Mouse (Mus musculus) cerebellum, adult 9-11 months (tissue): ENCODE results near the gene Tgfbr2.
A peak's percentile ranks its signal among the peaks of the same experiment; 100 is the strongest.

Source experiments
- DNase-seq: peaks from one replicate; pipeline ENCODE4 v3.0.0; 2022

The Tgfbr2 gene

DNA sequence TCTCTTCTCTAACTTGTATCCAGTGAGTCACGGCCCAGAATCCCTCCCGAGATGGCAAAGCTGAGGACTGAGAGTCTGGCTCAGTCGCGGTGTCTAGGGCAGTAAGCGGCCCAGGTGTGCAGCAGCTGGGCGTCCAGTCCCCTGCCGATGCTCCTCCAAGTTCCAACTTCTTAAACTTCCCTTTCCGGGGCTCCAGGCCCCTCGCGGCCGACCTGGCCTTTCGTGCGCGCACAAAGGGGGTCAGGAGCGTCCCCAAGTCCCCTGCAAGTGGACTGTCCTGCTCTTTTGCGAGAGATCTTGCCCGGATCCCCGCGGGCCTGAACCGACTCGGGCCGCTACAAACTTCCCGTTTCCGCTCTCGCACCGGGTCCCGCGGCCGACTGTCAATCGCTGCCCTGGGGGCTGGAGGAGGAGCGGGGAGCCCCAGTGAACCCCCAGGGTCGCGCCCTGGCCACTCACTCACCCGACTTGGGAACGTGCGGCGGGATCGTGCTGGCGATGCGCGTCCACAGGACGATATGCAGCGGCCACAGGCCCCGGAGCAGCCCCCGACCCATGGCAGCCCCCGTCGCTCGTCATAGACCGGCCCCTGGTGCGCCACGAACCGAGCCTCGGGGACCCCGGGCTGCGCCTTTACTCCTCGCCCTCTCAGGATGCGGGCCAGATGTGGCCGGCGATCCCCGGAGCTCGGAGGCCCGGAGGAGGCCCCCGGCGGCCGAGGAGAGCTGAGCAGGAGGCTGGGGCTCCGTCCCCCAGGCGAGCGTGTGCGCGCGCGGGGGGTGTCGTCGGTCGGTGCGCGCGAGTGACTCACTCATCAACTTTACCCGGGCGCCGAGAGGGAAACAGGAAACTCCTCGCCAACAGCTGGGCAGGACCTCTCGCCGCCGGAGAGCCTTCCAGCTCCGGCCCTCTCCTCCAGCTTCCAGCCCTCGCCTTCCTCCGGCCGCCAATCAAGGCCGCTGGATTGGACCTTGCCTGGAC lies at the start of gene Tgfbr2:
TSS of gene Tgfbr2 (minus strand) at position 880 of the 981 bp plus-strand sequence.
- peak; percentile 8 for DNase-seq

DNA sequence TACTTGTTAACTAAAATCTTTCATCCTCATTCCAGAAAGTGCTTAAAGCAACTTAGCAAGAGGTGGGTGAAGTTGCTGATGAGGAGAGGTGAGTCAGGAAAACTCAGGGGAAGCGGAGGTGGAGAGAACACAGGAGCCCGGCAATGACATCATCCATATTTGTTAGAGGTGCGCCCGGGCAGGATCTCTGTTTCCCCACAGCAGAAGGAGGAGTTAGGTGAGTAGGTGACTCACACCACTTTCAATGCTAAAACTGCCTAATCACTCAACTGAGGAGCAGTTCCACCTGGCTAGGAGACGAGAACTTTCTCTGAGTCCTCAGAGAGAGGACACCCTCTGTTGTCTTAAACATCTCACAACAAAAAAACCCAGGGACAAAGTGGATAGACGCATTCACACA lies 48.2 kb upstream of the Tgfbr2 start:
- no peak for DNase-seq

GRCm38 (mm10) chr9:116222643-116223042 lies 47.5 kb upstream of the Tgfbr2 start:
- DNase-seq, result no peak

DNA sequence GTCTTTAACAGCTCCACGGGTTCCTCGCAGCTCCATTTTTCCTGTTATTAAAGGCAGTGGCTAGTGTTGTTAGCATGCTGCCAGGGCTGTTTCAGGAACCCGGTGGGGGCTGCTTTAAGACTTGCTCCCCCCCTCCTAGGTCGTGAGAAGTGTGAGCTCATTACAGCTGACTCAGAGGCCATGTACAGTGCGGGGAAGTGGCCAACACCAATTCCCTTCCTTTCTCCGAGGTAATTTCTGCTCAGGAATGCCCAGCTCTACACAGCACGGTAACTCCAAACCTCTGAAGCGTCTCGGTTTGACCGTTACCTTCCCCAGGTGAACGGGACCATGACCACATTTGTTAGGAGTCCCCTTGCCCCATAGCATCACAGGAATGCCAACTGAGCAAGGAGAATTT lies 46.8 kb upstream of the Tgfbr2 start:
- no peak for DNase-seq

DNA sequence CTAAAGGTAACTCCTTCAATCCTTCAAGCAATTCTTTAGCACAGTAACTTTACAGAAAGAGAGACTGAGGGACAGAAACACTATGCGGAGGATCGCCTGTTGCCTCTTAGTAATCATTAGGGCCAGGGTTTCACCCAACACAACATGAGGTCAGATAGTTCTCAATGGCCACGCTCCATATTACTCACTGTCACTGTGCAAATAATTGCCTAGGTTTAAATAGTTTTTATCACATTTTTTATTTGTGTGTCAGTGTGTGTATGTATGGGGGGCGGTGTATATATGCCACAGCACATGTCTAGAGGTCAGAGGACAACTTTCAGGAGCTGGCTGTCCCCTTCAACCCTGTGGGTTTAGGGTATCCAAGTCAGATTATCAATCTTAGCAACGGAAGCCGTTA lies 46.4 kb upstream of the Tgfbr2 start:
- DNase-seq, result no peak

DNA sequence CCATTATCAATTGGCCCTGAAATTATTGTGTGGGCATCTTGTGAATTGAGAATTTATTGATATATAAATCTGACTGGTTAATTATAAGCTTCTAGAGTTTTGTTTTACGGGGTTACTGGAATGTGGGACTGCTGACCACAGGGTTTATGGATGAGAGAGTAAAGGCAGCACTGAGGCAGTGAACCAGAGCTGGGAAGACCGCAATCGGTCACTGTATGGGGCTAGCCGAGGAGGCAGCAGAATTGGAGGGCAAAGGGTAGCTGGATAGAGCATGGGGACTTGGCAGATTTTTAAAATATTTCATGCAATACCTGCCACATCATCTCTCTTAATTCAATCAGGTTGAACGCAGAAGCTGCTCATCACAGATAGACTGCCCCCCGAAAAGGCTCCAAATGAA lies 45.5 kb upstream of the Tgfbr2 start:
- DNase-seq, result no peak

DNA sequence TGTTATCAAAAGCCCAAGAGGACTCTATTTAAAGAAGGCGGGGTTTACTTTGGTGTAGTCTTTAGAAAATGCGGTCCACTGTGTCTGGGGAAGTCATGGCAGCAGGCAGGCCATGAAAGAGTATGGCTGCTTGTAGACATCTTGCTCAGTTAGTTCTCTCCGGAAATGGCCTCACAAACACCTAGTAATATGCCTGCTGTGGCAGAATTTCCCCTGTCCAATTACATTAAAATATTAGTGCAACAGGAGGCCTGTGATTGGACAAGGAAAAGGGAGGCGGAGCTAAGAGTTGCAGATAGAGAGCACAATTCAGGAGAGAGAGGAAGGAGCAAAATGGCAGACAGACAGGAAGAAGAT lies 45.0 kb upstream of the Tgfbr2 start:
- no peak for DNase-seq

GRCm38 (mm10) chr9:116219234-116220158 lies 44.3 kb upstream of the Tgfbr2 start:
- DNase-seq, result no peak

- no peak for DNase-seq
Measured at GRCm38 (mm10) chr9:116218780-116219179, 43.6 kb upstream of the Tgfbr2 start.

DNA sequence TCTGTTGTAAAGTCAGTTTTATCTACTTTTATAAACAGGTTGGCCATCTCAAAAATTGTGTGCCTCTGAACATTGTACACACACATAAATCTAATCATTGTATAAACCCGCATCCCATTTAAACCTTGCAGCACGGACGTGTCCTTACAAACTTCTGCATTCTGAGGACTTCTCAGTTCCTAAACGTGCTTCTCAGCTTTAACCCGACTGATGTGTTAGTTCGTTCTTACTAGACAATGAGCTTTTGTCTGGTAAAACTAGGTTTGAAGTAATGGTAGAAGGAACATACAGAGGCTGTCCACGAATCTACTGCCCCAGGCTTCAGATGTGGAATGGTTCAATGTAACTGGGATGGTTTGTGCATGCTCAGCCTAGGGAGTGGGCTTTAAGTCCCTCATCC lies 41.9 kb upstream of the Tgfbr2 start:
- no peak for DNase-seq

DNA sequence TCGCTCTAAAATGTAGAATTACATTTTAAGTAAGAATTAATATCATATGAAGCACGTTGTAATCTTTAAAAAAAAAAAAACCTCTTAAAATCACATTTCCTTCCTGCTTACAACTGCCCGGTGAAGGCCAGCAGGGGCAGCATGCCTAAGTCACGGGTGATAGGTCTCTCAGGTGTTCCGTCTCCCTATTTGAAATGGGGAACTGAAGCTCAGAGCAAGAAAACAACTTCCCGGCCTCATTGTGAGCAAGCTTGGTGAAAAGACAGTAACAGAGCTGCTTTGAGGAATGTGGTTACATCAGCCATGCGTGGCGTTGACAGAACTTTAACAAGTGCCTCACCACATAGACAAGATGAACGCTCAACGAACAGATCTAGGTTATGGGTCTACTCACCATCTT lies 41.5 kb upstream of the Tgfbr2 start:
- no peak for DNase-seq

DNA sequence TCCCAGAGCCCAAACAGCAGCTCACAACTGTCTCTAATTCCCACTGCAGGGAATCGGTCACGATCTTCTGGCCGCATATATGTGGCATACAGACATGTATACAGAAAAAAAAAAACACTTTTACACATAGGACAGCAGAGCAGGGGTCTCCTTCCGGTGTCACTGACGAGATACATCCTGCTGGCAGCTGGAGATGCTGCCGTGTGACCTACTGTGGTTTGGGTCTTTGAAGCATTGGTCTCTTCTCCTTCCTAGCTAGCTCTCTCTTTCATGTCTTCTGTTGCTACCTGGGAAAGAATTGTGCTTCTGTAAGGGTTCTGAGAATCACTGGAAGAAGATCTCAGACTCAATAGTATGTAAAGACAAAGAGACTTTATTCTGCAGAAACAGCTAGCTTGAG lies 39.1 kb upstream of the Tgfbr2 start:
- DNase-seq, result no peak

DNA sequence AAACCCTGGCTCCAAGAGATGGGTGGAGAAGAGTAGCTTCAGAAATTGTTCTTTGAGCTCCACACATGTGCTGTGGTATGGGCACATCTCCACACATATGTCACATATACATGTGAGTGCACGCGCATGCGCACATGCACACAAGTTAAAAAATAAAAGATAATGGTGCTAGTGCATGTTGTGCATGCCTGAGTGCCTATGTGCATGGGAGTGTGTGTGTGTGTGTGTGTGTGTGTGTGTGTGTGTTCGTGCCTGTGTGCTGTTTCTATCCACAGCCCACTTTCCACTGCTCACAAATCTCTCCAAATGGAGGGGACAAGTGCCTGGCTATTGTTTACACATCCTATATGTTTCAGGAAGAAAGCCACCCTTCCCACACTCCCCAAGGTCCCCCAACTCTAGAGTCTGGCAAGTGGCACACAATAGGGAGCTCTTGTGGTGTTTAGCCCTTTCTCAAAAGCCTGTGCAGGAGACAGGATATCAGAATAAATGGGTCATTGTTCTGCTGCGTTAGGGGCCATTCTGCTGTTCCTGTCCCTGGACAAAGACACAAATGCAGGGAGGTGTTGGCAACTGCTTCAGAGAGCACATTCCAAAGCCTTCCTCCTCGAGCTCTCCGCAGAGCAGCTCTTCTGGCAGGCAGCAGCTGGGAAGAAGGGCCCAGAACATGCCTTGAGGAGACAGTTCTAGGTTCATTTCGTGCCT lies 37.9 kb upstream of the Tgfbr2 start:
- DNase-seq, result no peak

DNA sequence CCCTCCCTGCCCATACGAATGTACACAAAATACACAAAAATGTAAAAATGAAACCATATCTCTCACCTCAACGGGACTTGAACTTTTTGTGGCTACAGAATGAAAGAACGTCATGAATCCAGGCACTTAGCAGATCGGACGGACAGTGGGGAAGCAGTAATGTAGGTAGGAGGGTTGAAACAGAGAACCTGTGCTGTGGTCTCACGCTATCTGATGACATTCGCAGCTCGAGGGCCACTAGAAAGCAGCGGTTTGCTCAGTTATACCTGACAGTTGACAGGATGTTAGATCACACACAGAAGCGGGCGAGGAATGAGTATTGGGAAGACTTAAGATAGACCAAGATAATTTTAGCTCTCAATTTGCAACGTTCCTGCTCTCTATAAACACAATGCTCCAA lies 36.9 kb upstream of the Tgfbr2 start:
- no peak for DNase-seq

- no peak for DNase-seq
Measured at GRCm38 (mm10) chr9:116208169-116208904, 33.2 kb upstream of the Tgfbr2 start.

- no peak for DNase-seq
Measured at GRCm38 (mm10) chr9:116206901-116207300, 31.7 kb upstream of the Tgfbr2 start.

DNA sequence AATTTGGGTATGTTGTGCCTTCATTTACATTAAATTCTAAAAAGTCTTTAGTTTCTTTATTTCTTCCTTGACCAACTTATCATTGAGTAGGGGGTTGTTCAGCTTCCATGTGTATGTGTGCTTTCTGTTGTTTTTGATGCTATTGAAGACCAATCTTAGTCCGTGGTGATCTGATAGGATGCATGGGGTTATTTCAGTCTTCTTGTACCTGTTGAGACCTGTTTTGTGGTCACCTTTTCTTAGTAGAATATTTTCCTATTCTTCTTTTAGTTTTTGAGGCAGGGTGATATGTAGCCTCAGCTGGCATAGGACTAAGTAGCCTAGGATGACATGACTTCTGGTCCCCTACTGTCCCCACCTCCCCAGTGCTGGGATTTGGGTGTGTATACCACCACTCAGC lies 28.5 kb upstream of the Tgfbr2 start:
- no peak for DNase-seq

DNA sequence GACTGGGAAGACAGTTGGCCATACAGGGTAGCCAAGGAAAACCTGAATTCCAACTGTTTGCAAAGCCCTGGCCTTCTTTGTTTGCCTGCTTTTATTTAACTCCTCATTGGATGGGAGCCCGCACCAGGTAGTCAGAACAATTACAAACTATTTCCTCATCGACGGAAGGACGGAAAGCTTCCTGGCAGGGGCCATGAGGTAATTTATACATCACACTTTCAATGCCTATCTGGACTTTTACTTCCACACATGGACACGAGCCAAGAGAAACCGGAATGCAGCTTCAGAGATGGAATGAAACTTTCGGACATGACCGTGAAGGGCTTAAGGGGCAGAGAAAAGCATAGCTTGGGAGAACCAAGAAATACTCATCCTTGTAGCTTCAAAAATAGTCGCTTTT lies 24.0 kb upstream of the Tgfbr2 start:
- DNase-seq, result no peak

DNA sequence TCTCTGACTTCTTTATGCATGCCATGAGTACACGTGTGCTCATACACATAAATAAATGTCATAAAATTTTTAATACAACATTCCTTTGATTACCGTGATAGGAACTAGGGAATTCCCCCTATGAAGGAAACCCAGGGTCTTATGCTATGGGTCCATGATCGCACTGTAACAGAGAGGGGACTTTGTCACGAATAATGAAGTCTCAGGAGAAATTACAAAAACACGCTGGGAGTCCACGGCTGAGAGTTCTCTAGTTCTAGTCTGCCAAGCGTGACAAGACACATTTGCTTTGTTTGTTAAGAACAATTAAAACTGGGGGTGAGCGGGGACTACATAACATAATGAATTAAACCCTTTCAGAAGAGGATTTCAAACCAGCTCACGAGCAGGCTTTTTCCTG lies 23.3 kb upstream of the Tgfbr2 start:
- no peak for DNase-seq

- no peak for DNase-seq
Measured at GRCm38 (mm10) chr9:116197491-116198170, 22.5 kb upstream of the Tgfbr2 start.

DNA sequence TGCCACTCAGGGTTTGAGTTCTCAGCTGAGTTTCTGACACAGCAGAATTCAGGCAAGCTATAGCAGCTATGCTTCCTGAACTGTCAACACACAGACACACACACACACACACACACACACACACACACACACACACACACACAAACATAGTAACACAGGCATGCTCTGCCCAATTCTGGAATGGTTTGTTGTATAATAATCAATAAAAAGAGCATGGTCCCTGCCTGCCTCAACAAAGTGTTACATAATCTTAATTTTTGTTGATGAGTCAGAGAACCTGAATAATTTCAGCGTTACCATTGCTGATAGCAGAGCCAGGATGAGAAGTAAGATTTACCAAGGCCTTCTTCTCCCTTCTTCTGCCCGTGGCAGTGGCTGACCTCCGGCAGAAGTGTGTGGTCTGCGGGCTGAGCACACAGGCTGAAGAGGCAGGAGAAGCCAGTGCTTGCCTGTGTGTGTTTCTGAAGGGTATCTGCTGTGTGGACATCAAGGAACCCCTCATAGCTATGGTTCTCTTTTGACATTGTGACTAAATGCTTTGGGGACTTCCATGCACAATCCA lies 18.8 kb upstream of the Tgfbr2 start:
- no peak for DNase-seq

DNA sequence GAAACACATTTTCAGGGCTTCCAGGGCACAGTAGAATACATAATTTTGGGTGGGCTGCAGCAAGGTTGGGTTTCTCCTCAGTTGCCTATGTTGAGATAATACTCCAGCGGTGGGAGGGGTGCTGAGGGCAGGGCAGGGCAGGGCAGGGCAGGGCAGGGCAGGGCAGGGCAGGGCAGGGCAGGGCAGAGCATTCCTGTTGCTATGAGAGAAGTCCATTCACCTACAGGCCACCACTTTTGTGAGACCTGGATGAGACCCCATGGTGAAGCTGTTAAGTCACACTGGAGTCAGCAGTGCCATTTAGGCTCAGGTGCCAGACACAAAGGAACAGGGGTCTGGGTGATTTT lies 18.3 kb upstream of the Tgfbr2 start:
- no peak for DNase-seq
